Mouse (Mus musculus) embryonic facial prominence, embryonic 11.5 days (tissue): ENCODE results near the gene Wdtc1. TPM values are rescaled to one million over a fixed set of nuclear protein-coding genes. Genes with fewer than 3 reads are reported as not detected.
A peak's percentile ranks its signal among the peaks of the same experiment; 100 is the strongest.

Source experiments
- ATAC-seq: fragments of 200-750 bp; cut with Nextera tagmentation; replicated peaks from 2 replicates; pipeline ENCODE4 v1.8.0; 2017; ENCODE audit warnings: low read depth; ENCODE audit not compliant: insufficient number of reproducible peaks, low FRiP score, low TSS enrichment
- DNase-seq: peaks from one replicate; pipeline ENCODE4 v3.0.0-alpha.2; 2015; ENCODE audit warnings: low spot score
- H3K27ac ChIP-seq: fragments of 300-500 bp; sonication (generic); replicated peaks from 2 replicates; pipeline ENCODE4 v1.5.1; 2014; ENCODE audit warnings: mild to moderate bottlenecking, low read depth, low read length, control low read depth
- H3K27me3 ChIP-seq: fragments of 300-500 bp; sonication (generic); 2 replicates; pipeline ENCODE4 v1.6.1; 2014; ENCODE audit warnings: mild to moderate bottlenecking, low read length, moderate library complexity, mixed read lengths; ENCODE audit not compliant: control insufficient read depth, insufficient read depth
- H3K36me3 ChIP-seq: fragments of 300-500 bp; sonication (generic); replicated peaks from 2 replicates; pipeline ENCODE4 v1.6.1; 2014; ENCODE audit warnings: low read depth, mild to moderate bottlenecking, low read length, moderate library complexity, mixed read lengths; ENCODE audit not compliant: control insufficient read depth, insufficient read depth
- H3K4me1 ChIP-seq: fragments of 300-500 bp; sonication (generic); 2 replicates; pipeline ENCODE4 v1.6.1; 2014; ENCODE audit warnings: low read length, mixed read lengths; ENCODE audit not compliant: control insufficient read depth, insufficient read depth
- H3K4me2 ChIP-seq: fragments of 300-500 bp; sonication (generic); 2 replicates; pipeline ENCODE4 v1.6.1; 2014; ENCODE audit warnings: low read depth, mild to moderate bottlenecking, control low read depth, low read length, moderate library complexity
- H3K4me3 ChIP-seq: fragments of 300-500 bp; sonication (generic); 2 replicates; pipeline ENCODE4 v1.5.1; 2014; ENCODE audit warnings: low read depth, low read length, control low read depth
- H3K9ac ChIP-seq: fragments of 300-500 bp; sonication (generic); replicated peaks from 2 replicates; pipeline ENCODE4 v1.6.1; 2014; ENCODE audit warnings: mild to moderate bottlenecking, control low read depth, low read length
- H3K9me3 ChIP-seq: fragments of 300-500 bp; sonication (generic); replicated peaks from 2 replicates; pipeline ENCODE4 v1.6.1; 2016; ENCODE audit warnings: mild to moderate bottlenecking, low read length, inconsistent platforms, mixed read lengths; ENCODE audit not compliant: control insufficient read depth
- WGBS: fragments of 180-500 bp; shearing (Covaris S2); extraction: QIAGEN DNeasy Blood & Tissue Kit; methylation state at CpG from one replicate; pipeline ENCODE4 v1.1.7; 2014; 5-methylcytosine and 5-hydroxymethylcytosine counted together
- polyA plus RNA-seq: library from polyadenylated mRNA; unstranded; fragments of >200 nt; fragmentation: Nextera tagmentation; extraction: Ambion mirVana; gene quantifications from 2 replicates; pipeline ENCODE4 v1.2.1, GENCODE M21; 2014

Wdtc1 gene
- polyA plus RNA-seq, 1 experiment from 2014 or later, result 16.7 TPM

DNA sequence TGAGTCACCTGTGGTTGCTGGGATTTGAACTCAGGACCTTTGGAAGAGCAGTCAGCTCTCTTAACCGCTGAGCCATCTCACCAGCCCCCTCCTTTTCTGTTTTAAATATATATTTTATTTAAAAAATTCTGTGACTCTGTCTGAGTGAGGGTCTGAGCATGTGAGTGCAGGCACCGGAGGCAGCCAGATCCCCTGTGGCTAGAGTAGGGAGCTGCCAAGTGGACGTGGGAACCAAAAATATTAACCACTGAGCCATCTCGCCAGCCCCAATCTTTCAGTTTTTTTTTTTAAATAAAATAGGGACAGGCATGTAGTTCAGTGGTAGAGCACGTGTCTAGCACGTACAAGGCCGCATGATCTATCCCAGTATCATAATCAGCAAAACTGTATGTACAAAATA lies 48.5 kb downstream of the Wdtc1 start:
- Histone ChIP-seq H3K9me3 (no peaks in the 10 kb centered on the region), H3K27me3 (no peaks in the 10 kb centered on the region), H3K36me3 (peaks cover 2% of the 10 kb centered on the region; the same call in 1 of the 2 replicates), H3K4me1 (no peaks in the 10 kb centered on the region), H3K4me3 (no peak overlapping the region), H3K4me2 (no peak overlapping the region), H3K27ac (no peak overlapping the region), H3K9ac (no peak overlapping the region)
- no peak for ATAC-seq
- 94% methylated on average over 7 of the region's 7 CpGs for WGBS
- DNase-seq, result no peak

DNA sequence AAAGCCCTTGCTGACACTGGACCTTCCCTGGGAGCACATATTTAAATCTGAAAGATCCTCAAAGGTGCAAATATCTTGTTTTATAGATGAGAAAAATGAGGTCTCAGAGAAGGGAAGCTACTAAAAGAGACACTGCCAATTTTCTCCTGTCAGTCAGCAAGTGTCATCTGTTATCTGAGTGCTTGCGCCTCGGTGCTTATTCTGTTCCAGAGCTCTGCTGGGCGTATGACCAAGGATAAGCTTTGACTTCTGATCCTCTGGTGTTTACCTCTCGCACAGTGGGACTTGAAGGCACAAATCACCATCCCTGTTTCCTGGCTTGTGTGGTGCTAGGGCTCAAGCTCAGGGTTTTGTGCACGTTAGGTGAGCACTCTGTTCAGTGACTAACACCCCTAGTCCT lies 50.6 kb downstream of the Wdtc1 start:
- WGBS, result 89% methylated on average over 5 of the region's 5 CpGs
- H3K4me2 ChIP-seq, result no peak overlapping the region
- H3K9ac ChIP-seq, result no peak overlapping the region
- H3K4me3 ChIP-seq, result no peak overlapping the region
- ATAC-seq (no peak), DNase-seq (no peak)
- H3K27ac ChIP-seq, result no peak overlapping the region
- H3K27me3 ChIP-seq, result no peaks in the 10 kb centered on the region
- H3K4me1 ChIP-seq, result no peaks in the 10 kb centered on the region
- H3K36me3 ChIP-seq, result peaks cover 2% of the 10 kb centered on the region
- H3K9me3 ChIP-seq, result no peaks in the 10 kb centered on the region

DNA sequence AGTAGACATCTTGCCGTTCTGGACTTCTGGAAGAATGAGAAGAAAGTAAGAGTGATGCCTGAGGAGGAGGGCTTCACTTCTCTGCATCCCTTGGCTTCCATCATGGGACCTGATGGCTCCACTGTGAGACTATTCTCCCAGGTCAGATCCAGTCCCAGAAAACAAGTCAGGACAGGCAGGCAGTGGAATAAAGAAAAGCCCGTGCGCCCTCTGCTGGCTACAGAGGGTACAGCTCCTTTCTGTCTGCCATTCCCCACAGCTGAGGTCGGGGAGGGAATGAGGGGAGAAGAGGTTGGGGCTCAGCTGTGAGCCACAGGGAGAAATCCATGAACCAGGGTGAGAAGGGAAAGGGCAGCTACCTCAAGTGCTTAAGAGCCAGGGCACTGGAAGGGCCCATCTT lies 51.5 kb downstream of the Wdtc1 start:
- peak; percentile 78 for DNase-seq
- no peak overlapping the region for H3K27ac ChIP-seq
- no peak overlapping the region; the same call in 1 of the 2 replicates for H3K9ac ChIP-seq
- 20% methylated on average over 4 of the region's 4 CpGs for WGBS
- peaks cover 2% of the 10 kb centered on the region for H3K36me3 ChIP-seq
- no peaks in the 10 kb centered on the region for H3K27me3 ChIP-seq
- no peak overlapping the region for H3K4me2 ChIP-seq
- H3K9me3 ChIP-seq, result no peaks in the 10 kb centered on the region
- H3K4me3 ChIP-seq, result no peak overlapping the region
- no peaks in the 10 kb centered on the region for H3K4me1 ChIP-seq
- ATAC-seq, result no peak

DNA sequence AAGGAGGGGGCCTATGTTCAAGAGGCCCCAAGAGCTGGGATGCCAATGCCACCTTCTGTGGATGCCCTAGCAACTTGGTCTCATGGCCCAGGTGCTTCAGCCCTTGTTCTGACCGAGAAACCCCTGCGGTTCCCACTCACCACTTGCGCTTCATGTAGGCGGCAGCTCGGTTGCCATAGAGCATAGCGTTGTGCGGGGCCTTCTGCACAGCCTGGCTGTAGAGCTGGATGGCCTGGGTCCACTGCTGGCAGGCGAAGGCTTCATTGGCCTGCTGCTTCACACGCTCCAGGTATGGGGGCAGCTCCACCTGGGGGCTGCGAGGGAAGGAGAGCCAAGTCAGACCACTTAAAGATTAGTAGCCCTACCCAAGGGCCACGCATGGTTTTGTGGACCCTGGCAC lies 52.9 kb downstream of the Wdtc1 start:
- Histone ChIP-seq H3K27ac (no peak overlapping the region), H3K9me3 (no peaks in the 10 kb centered on the region), H3K4me3 (no peak overlapping the region), H3K27me3 (no peaks in the 10 kb centered on the region), H3K4me1 (no peaks in the 10 kb centered on the region), H3K36me3 (peaks cover 2% of the 10 kb centered on the region), H3K4me2 (no peak overlapping the region), H3K9ac (no peak overlapping the region)
- WGBS, result 90% methylated on average over 11 of the region's 11 CpGs
- no peak for DNase-seq
- no peak for ATAC-seq

DNA sequence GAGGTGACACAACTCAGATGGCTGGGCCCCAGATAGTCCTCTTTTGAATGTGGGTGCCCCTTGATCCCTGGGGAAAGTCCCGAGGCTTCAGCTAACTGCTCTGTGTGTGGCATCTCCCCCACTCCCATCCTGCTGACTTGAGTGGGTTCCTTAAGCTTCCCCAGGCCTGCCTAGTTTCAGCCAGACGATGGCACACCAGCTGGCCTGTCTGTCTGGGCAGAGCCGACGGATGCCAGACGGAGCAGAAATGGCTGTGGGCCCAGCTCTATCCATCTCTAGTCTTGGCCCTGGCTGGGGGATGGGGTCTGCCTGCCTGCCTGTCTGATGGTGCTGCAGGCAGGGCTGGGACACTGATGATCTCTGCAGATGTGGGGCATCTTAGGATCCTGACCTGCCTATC lies 53.6 kb downstream of the Wdtc1 start:
- WGBS, result 77% methylated on average over 5 of the region's 5 CpGs
- H3K36me3 ChIP-seq, result peaks cover 2% of the 10 kb centered on the region

DNA sequence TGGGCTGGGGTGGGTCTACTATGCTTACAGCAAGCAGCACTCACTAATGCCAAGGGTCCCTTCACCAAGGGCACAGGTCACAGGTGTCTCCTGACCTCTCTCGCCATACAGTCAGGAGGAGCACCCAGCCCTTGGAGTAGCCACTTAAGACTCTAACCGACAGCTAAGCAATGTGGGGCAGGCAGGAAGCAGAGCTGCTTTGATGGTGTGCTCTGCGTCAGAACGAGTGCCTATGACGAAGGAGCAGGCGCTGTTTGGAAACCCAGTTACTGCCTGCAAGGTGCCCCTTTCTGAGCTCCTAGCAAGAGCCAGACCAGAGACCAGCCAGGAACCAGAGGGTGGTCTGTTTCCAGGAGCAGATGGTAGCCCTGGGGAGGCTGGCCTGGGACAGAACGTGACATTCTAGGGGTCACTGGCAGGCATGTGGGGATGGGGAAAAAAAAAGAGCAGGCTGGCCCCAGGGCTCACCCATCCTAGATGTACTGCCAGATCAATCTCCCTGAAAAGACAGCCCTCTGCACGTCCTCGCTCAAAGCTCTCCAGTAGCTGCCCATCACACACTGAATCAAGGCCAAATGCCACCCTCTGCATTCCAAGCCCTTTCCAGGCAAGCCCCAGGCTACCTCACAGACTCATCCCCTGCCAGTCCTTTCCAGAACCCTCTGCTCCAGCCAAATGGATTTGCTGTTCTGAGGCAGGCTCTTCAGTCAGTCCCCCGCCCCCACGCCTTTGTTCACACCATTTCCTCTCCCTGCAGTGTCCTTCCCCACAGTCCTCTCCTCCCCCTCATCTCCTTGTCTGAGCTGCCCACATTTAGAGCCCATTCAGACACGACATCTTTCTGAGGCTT lies 54.5 kb downstream of the Wdtc1 start:
- H3K9me3 ChIP-seq, result no peaks in the 10 kb centered on the region
- H3K36me3 ChIP-seq, result peaks cover 2% of the 10 kb centered on the region
- WGBS, result 30% methylated on average over 12 of the region's 12 CpGs
- no peak overlapping the region for H3K9ac ChIP-seq
- H3K4me1 ChIP-seq, result no peaks in the 10 kb centered on the region
- DNase-seq (no peak), ATAC-seq (no peak)
- no peaks in the 10 kb centered on the region for H3K27me3 ChIP-seq
- no peak overlapping the region for H3K4me3 ChIP-seq
- no peak overlapping the region for H3K4me2 ChIP-seq
- H3K27ac ChIP-seq, result no peak overlapping the region

More for the DNA sequence above, 53.6 kb downstream of the Wdtc1 start:
- H3K27ac ChIP-seq, result no peak overlapping the region
- no peaks in the 10 kb centered on the region for H3K4me1 ChIP-seq
- H3K4me3 ChIP-seq, result no peak overlapping the region
- H3K4me2 ChIP-seq, result no peak overlapping the region
- H3K9ac ChIP-seq, result no peak overlapping the region
- no peak for DNase-seq
- no peak for ATAC-seq
- no peaks in the 10 kb centered on the region for H3K27me3 ChIP-seq
- H3K9me3 ChIP-seq, result no peaks in the 10 kb centered on the region

DNA sequence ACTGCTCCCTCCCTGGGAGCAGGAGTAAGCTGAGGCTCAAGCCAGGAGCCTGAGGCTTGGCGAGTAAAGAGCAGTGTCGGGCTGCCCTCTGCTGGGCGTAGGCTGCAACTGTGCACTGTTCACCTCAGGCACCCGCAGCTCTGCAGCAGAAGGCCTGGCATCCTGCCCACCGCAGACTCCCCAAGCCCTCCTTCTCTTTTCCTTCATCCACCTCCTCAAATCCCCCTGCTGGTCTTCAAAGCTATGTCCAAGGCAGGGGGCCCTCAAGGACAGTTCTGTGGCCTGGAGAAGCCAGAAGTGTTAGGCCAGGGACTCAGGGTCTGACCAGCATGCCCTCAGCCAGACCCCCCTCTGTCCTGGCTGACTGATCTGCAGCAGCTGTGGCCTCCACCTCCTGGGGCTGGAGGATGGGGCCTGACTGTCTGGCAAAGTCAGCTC lies 55.5 kb downstream of the Wdtc1 start:
- Histone ChIP-seq H3K4me3 (no peak overlapping the region), H3K36me3 (peaks cover 2% of the 10 kb centered on the region), H3K27me3 (no peaks in the 10 kb centered on the region), H3K4me2 (no peak overlapping the region), H3K27ac (no peak overlapping the region), H3K4me1 (peaks cover 7% of the 10 kb centered on the region), H3K9me3 (no peaks in the 10 kb centered on the region), H3K9ac (no peak overlapping the region)
- 2% methylated on average over 5 of the region's 5 CpGs for WGBS
- DNase-seq, result peak; percentile 88
- ATAC-seq, result peak; percentile 37; the same call in 1 of the 2 replicates

DNA sequence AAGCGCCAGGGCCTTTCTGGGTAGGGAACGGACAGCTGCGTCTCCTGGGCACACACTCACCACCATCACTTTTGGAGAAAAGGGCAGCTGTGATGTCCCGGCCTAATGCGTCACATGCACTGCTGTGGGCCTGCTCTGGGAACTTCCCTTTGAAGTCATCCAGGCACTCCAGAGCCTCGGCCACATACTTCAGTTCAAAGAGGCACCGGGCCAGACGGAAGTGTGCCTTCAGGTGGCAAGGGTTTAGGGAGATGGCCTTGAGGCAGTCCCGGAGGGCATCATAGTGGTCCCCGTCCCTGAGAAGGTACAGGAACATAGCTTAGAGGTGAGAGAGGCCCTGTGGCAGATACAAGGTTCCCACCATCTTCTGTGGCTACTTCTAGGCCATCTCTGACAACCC lies 55.9 kb downstream of the Wdtc1 start:
- no peaks in the 10 kb centered on the region for H3K9me3 ChIP-seq
- H3K4me2 ChIP-seq, result no peak overlapping the region
- H3K36me3 ChIP-seq, result peaks cover 2% of the 10 kb centered on the region
- DNase-seq (no peak), ATAC-seq (no peak)
- peaks cover 7% of the 10 kb centered on the region for H3K4me1 ChIP-seq
- no peaks in the 10 kb centered on the region for H3K27me3 ChIP-seq
- WGBS, result 68% methylated on average over 10 of the region's 10 CpGs
- no peak overlapping the region for H3K27ac ChIP-seq
- no peak overlapping the region for H3K4me3 ChIP-seq
- no peak overlapping the region for H3K9ac ChIP-seq
